Mouse (Mus musculus) ES-Bruce4 (cell line): ENCODE measurements around the gene Cemip. TPM values are rescaled to one million over a fixed set of nuclear protein-coding genes. Genes with fewer than 3 reads are reported as not detected.

Experiments used
- H3K27ac ChIP-seq: 2 replicates; pipeline ENCODE4 v1.5.1; 2012; ENCODE audit warnings: low read length, inconsistent platforms; ENCODE audit not compliant: insufficient read depth
- H3K27me3 ChIP-seq: 2 replicates; pipeline ENCODE4 v1.6.1; 2012; ENCODE audit warnings: mild to moderate bottlenecking, low read length, inconsistent platforms; ENCODE audit not compliant: control insufficient read depth, poor library complexity, insufficient read depth, severe bottlenecking
- H3K36me3 ChIP-seq: 2 replicates; pipeline ENCODE4 v1.6.1; 2012; ENCODE audit warnings: inconsistent platforms, mild to moderate bottlenecking, low read length, moderate library complexity; ENCODE audit not compliant: control insufficient read depth, poor library complexity, insufficient read depth, severe bottlenecking
- H3K4me1 ChIP-seq: one replicate; pipeline ENCODE4 v1.8.1; 2011; ENCODE audit warnings: low read length; ENCODE audit not compliant: control insufficient read depth, insufficient read depth
- H3K4me3 ChIP-seq: 2 replicates; pipeline ENCODE4 v1.5.1; 2011; ENCODE audit warnings: low read depth, mild to moderate bottlenecking, low read length
- H3K9ac ChIP-seq: 2 replicates; pipeline ENCODE4 v1.6.1; 2012; ENCODE audit warnings: low read depth, mild to moderate bottlenecking, inconsistent platforms; ENCODE audit not compliant: poor library complexity, severe bottlenecking
- H3K9me3 ChIP-seq: replicated peaks from 2 replicates; pipeline ENCODE4 v1.6.1; 2012; ENCODE audit warnings: mild to moderate bottlenecking, low read length, inconsistent platforms; ENCODE audit not compliant: control insufficient read depth, poor library complexity, insufficient read depth, severe bottlenecking
- CTCF ChIP-seq: IDR thresholded peaks from one replicate; pipeline ENCODE4 v1.8.1; 2011; ENCODE audit warnings: low read depth, low read length
- EP300 ChIP-seq: IDR thresholded peaks from 2 replicates; pipeline ENCODE4 v1.6.1; 2011; ENCODE audit warnings: low read depth, low read length; ENCODE audit not compliant: insufficient read depth
- POLR2A ChIP-seq: IDR thresholded peaks from one replicate; pipeline ENCODE4 v1.8.1; 2011; ENCODE audit warnings: low read length; ENCODE audit not compliant: insufficient read depth
- polyA plus RNA-seq: library from polyadenylated mRNA; stranded (reverse); fragments of >200 nt; gene quantifications from 2 replicates; pipeline ENCODE4 v1.2.4, GENCODE M21; 2011; ENCODE audit warnings: low read depth; ENCODE audit not compliant: missing spikeins, insufficient read depth, insufficient read length

The Cemip gene
- polyA plus RNA-seq, 1 experiment: 0.72 TPM

DNA sequence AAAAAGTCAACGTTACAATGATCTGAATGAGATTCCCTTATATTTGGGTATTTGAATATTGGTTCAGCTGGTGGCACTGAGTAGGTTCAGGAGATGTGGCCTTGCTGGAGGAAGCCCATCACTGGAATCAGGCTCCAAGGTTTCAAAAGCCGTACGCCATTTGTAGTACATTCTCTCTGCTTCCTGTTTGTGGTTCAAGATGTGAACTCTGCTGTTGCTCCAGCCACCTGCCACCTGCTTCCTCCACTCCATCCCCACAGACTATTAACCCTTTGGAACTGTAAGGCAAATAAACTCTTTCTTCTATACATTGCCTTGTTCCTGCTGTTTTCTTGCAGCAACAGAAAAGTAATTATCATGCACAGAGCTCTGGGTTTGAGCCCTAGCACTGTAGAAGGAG is 174.4 kb downstream of the Cemip start:
- H3K27ac ChIP-seq: no peak overlapping the region
- H3K4me3 ChIP-seq: no peak overlapping the region
- no peaks in the 10 kb centered on the region for H3K36me3 ChIP-seq
- H3K4me1 ChIP-seq: no peaks in the 10 kb centered on the region
- H3K27me3 ChIP-seq: no peaks in the 10 kb centered on the region
- TF ChIP-seq CTCF: no peak
- no peak for TF ChIP-seq EP300
- H3K9me3 ChIP-seq: no peaks in the 10 kb centered on the region
- no peak overlapping the region for H3K9ac ChIP-seq

DNA sequence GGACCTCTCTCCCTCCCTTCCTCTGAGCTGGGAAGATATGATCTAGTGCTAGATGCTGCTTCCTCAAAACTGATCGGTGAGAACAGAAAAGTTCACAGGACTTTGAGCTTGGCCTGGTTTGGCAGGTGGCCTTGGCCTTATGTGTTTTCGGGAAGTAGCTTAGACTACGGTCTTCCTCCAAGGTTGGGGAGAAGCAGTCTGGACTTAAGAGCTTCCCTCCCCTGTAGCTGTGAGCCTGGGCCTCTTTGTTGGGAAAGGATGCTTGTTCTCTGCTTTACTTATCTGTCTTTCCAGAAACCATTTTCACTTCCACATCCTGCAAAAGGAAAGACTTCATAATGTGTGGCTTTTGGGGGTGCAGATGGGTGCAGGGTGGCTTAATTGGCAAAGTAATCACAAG is 181.5 kb downstream of the Cemip start:
- H3K36me3 ChIP-seq: 0 out of 2 replicates have a peak, but pooled peaks cover 4% of the 10 kb centered on the region
- TF ChIP-seq EP300 (no peak), CTCF (no peak)
- no peaks in the 10 kb centered on the region for H3K4me1 ChIP-seq
- H3K9me3 ChIP-seq: no peaks in the 10 kb centered on the region
- H3K4me3 ChIP-seq: no peak overlapping the region
- H3K27me3 ChIP-seq: no peaks in the 10 kb centered on the region
- H3K27ac ChIP-seq: no peak overlapping the region
- H3K9ac ChIP-seq: no peak overlapping the region

DNA sequence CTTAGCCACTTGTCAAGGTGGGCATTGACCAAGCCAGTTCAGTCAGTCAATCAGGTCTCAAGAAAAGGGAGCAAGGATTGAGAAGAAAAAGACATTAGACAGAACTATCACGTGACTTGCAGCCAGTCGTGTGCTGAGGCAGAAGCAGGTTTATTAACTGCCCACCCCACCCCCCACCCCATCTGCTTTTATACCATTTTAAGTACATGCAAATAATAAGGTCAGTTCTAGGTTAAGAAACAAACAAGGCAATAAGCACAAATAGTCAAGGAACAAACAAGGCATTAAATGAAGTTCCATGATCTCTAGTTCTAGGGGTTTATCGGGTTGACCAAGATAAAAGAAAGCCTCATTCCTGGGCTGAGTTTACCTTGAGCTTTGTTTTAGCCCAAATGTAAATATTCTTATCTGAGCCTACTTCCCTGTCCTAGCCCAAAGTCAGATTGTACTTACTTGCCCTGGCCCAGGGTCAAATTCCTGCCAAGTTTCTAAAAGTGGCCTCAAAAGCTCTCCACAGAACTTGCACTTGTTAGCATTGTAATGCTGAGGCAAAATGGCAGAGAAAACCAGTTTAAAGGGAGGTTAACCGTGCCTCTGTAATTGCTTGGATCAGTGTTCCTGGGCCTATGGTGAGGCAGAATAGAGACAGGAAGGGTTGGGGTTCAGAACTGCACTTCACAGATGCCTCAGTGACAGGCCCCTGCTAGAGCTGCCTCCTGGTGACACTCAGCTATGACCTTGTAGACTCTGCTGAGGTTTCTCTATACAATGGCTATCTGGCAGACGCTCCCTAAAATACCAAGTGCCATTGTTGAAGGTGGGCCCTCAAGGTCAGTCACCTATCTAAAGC is 183.8 kb downstream of the Cemip start:
- no peak overlapping the region for H3K4me3 ChIP-seq
- H3K27me3 ChIP-seq: no peaks in the 10 kb centered on the region
- H3K27ac ChIP-seq: peak overlapping the region; percentile 84
- H3K4me1 ChIP-seq: no peaks in the 10 kb centered on the region
- TF ChIP-seq EP300 (0 out of 2 replicates have a peak, but pooled peaks have one; percentile 10), CTCF (no peak)
- no peaks in the 10 kb centered on the region for H3K9me3 ChIP-seq
- no peak overlapping the region for H3K9ac ChIP-seq
- peaks cover 21% of the 10 kb centered on the region for H3K36me3 ChIP-seq

DNA sequence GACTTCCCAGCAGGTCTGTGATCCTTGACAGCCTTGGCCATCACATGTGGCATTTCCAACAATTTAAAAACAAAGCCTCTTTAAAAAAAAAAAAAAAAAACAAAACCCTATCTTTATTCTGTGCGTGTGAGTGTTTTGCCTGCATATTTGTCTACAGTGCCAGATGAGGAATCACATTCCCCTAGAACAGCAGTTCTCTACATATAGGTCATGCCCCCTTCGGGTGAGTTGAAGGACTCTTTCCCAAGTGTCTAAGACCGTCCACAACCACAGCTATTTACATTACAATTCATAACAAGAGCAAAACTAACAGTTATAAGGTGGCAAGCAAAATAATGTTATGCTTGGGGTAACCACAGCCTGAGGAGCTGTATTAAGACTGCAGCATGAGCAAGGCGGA is 184.9 kb downstream of the Cemip start:
- H3K36me3 ChIP-seq: peaks cover 28% of the 10 kb centered on the region
- H3K27ac ChIP-seq: no peak overlapping the region
- no peaks in the 10 kb centered on the region for H3K4me1 ChIP-seq
- H3K27me3 ChIP-seq: no peaks in the 10 kb centered on the region
- no peak overlapping the region for H3K9ac ChIP-seq
- H3K9me3 ChIP-seq: no peaks in the 10 kb centered on the region
- no peak for TF ChIP-seq CTCF
- no peak for TF ChIP-seq POLR2A
- no peak for TF ChIP-seq EP300
- H3K4me3 ChIP-seq: no peak overlapping the region

DNA sequence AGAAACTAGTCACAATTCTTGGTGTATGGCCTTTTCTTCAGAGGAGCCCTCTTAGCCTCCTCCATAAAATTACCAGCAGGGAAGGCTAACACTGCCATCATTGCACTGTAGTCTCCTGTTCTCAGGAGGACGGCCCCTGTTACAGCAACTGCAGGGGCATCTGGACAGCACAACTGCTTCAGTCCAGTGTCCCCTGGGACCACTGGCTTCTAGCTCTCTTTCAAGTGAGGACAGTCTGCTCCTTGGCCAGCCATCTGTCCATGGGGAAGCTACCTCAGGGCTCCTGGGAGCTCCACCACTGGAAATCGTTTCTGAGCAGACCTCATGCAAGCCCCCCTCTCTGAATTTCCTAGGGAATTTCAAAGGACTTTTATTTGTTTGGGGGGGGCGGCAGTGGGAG is 185.8 kb downstream of the Cemip start:
- Histone ChIP-seq H3K9me3 (no peaks in the 10 kb centered on the region), H3K27ac (no peak overlapping the region), H3K4me3 (no peak overlapping the region), H3K36me3 (peaks cover 34% of the 10 kb centered on the region), H3K4me1 (no peaks in the 10 kb centered on the region), H3K27me3 (no peaks in the 10 kb centered on the region), H3K9ac (no peak overlapping the region)
- TF ChIP-seq EP300 (no peak), CTCF (no peak), POLR2A (no peak)

DNA sequence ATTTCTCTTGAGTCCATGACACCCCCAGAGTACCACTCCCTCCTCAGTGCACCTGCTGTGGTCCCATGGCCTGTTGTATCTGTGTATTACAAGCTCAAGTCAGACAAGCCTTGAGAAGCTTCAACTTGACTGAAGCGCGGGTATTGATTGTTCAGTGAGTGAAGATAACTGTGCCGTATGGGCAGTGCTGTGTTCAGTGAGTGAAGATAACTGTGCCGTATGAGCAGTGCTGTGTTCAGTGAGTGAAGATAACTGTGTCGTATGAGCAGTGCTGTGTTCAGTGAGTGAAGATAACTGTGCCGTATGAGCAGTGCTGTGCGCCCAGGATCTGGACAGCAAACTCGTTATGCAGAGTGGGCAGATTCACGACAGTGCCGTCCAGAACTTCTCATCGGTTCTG is 188.0 kb downstream of the Cemip start:
- Histone ChIP-seq H3K9ac (no peak overlapping the region), H3K27ac (no peak overlapping the region), H3K9me3 (no peaks in the 10 kb centered on the region), H3K4me3 (no peak overlapping the region), H3K27me3 (no peaks in the 10 kb centered on the region), H3K4me1 (no peaks in the 10 kb centered on the region), H3K36me3 (peaks cover 43% of the 10 kb centered on the region)
- TF ChIP-seq CTCF: no peak
- no peak for TF ChIP-seq POLR2A
- TF ChIP-seq EP300: no peak
